Mouse (Mus musculus): Measurements from ENCODE around the gene Rb1. TPM values are rescaled to one million over a fixed set of nuclear protein-coding genes. Genes with fewer than 3 reads are reported as not detected.

The Rb1 gene
- polyA plus RNA-seq, 1 experiment from 2014 or later: 25.9 TPM

DNA sequence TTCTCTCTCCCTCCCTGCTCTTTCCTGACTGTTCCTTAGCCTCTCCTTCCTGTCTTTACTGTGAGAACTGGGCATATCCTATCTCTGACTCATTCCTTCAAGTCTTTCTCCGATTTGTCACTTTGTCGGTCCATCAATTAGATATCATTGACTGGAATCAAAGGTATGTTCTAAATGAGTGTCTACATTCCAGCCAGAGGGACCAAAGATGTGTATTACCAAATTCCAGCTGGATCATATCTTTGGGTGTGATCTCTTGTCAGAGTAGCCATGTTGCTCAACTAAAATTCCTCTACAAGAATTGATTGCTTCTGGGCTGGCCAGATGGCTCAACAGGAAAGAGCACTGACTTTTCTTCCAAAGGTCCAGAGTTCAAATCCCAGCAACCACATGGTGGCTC is 32.0 kb downstream of the Rb1 start:
- Histone ChIP-seq H3K9me3 (replicated peaks) (no peaks in the 10 kb centered on the region), H3K36me3 (peaks cover 36% of the 10 kb centered on the region), H3K4me3 (no peak overlapping the region), H3K4me1 (no peaks in the 10 kb centered on the region), H3K27ac (replicated peaks) (no peak overlapping the region), H3K27me3 (ENCODE audit: low read depth, poor library complexity, severe bottlenecking) (no peaks in the 10 kb centered on the region)
- WGBS: 97% methylated on average over 2 of the region's 2 CpGs
- DNase-seq (ENCODE audit: low spot score): no peak

GRCm38 (mm10) chr14:73292434-73292833 is 33.2 kb downstream of the Rb1 start:
- no peaks in the 10 kb centered on the region for H3K9me3 ChIP-seq (replicated peaks)
- H3K4me3 ChIP-seq: no peak overlapping the region
- H3K27me3 ChIP-seq (ENCODE audit: low read depth, poor library complexity, severe bottlenecking): no peaks in the 10 kb centered on the region
- no peak overlapping the region for H3K27ac ChIP-seq (replicated peaks)
- WGBS: 80% methylated on average over 1 of the region's 1 CpGs
- no peak for DNase-seq (ENCODE audit: low spot score)
- no peaks in the 10 kb centered on the region for H3K4me1 ChIP-seq
- H3K36me3 ChIP-seq: peaks cover 35% of the 10 kb centered on the region

DNA sequence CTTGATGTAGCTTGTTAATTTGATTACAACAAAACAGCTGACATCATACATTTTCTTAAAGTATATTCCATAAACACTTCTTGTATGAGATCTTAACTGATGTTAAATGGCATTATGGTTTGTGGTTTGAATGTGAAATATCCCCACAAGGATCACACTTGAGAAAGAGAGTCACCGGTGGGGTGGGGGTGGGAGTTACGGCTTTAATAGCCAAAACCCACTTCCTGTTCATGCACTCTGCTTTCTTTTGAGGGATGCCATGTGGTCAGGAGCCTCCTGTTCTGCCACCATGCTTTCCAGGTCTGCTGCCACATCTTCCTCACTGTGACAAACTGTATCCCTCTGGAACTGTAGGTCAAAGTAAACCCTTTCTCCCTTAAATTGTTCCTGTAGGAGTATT is 35.7 kb downstream of the Rb1 start:
- H3K9me3 ChIP-seq (replicated peaks): no peaks in the 10 kb centered on the region
- H3K4me3 ChIP-seq: no peak overlapping the region
- H3K4me1 ChIP-seq: no peaks in the 10 kb centered on the region
- no peaks in the 10 kb centered on the region for H3K27me3 ChIP-seq (ENCODE audit: low read depth, poor library complexity, severe bottlenecking)
- H3K27ac ChIP-seq (replicated peaks): no peak overlapping the region
- no peak for DNase-seq (ENCODE audit: low spot score)
- 84% methylated on average over 2 of the region's 2 CpGs for WGBS
- peaks cover 24% of the 10 kb centered on the region for H3K36me3 ChIP-seq

GRCm38 (mm10) chr14:73280996-73281395 is 44.6 kb downstream of the Rb1 start:
- Histone ChIP-seq H3K27ac (replicated peaks) (no peak overlapping the region), H3K27me3 (ENCODE audit: low read depth, poor library complexity, severe bottlenecking) (no peaks in the 10 kb centered on the region), H3K4me1 (peaks cover 10% of the 10 kb centered on the region), H3K36me3 (peaks cover 37% of the 10 kb centered on the region), H3K9me3 (replicated peaks) (no peaks in the 10 kb centered on the region), H3K4me3 (no peak overlapping the region)
- DNase-seq (ENCODE audit: low spot score): no peak
- WGBS: 16% methylated on average over 1 of the region's 1 CpGs

GRCm38 (mm10) chr14:73279096-73279495 is 46.5 kb downstream of the Rb1 start:
- Histone ChIP-seq H3K4me3 (no peak overlapping the region), H3K36me3 (peaks cover 33% of the 10 kb centered on the region), H3K27me3 (ENCODE audit: low read depth, poor library complexity, severe bottlenecking) (no peaks in the 10 kb centered on the region), H3K4me1 (peaks cover 14% of the 10 kb centered on the region), H3K27ac (replicated peaks) (no peak overlapping the region), H3K9me3 (replicated peaks) (no peaks in the 10 kb centered on the region)
- no peak for DNase-seq (ENCODE audit: low spot score)
- 88% methylated on average over 6 of the region's 6 CpGs for WGBS

GRCm38 (mm10) chr14:73271807-73272206 is 53.8 kb downstream of the Rb1 start:
- Histone ChIP-seq H3K4me3 (no peak overlapping the region), H3K4me1 (peaks cover 29% of the 10 kb centered on the region), H3K27ac (replicated peaks) (no peak overlapping the region), H3K36me3 (peaks cover 48% of the 10 kb centered on the region), H3K9me3 (replicated peaks) (no peaks in the 10 kb centered on the region), H3K27me3 (ENCODE audit: low read depth, poor library complexity, severe bottlenecking) (no peaks in the 10 kb centered on the region)
- 53% methylated on average over 5 of the region's 5 CpGs for WGBS
- DNase-seq (ENCODE audit: low spot score): no peak

DNA sequence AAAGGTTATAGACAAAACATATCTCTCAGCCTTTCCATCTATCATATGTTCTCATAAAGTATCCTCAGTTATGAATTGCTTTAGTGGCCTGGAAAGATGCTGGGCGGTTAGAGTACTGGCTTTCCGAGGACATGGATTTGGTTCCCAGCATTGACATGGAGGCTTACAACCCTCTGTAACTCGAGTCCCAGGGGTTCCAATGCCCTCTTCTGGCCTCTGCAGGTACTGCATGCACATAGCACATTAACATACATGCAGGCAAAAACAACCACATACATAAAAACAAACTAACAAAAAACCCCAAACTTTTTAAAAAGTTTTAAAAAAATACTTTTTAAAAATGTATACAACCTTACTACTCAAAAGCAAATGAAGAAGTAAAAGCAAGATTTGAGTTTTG is 59.5 kb downstream of the Rb1 start:
- Histone ChIP-seq H3K27me3 (ENCODE audit: low read depth, poor library complexity, severe bottlenecking) (no peaks in the 10 kb centered on the region), H3K4me1 (no peaks in the 10 kb centered on the region), H3K36me3 (peaks cover 83% of the 10 kb centered on the region), H3K4me3 (no peak overlapping the region), H3K27ac (replicated peaks) (no peak overlapping the region), H3K9me3 (replicated peaks) (peaks cover 12% of the 10 kb centered on the region; the same call in 1 of the 2 replicates)
- no peak for DNase-seq (ENCODE audit: low spot score)
- 92% methylated on average over 3 of the region's 3 CpGs for WGBS

DNA sequence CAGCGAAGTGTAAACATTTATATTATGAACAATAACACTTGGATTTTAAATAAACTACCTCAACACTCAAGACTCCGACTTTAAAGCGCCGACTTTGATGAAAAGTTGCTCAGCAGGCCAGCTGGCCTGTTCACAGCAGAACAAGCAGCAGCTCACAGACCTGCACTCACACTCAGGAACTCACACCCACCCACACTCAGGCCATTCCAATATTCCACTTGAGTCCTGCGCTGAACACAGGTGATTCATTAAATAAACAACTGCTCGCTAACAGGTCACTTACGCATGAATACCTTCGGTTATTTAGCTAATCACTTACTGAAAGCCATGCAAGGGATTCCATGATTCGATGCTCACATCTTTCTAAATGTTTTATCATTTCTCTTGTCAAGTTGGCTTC is 63.4 kb downstream of the Rb1 start:
- peaks cover 55% of the 10 kb centered on the region for H3K36me3 ChIP-seq
- H3K4me3 ChIP-seq: no peak overlapping the region
- H3K9me3 ChIP-seq (replicated peaks): peaks cover 12% of the 10 kb centered on the region; the same call in 1 of the 2 replicates
- no peaks in the 10 kb centered on the region for H3K27me3 ChIP-seq (ENCODE audit: low read depth, poor library complexity, severe bottlenecking)
- no peak for DNase-seq (ENCODE audit: low spot score)
- no peak overlapping the region for H3K27ac ChIP-seq (replicated peaks)
- no peaks in the 10 kb centered on the region for H3K4me1 ChIP-seq
- 96% methylated on average over 9 of the region's 9 CpGs for WGBS

GRCm38 (mm10) chr14:73258181-73258580 is 67.4 kb downstream of the Rb1 start:
- no peak for DNase-seq (ENCODE audit: low spot score)
- H3K4me3 ChIP-seq: no peak overlapping the region
- H3K4me1 ChIP-seq: peaks cover 16% of the 10 kb centered on the region
- H3K27me3 ChIP-seq (ENCODE audit: low read depth, poor library complexity, severe bottlenecking): no peaks in the 10 kb centered on the region
- H3K36me3 ChIP-seq: peaks cover 19% of the 10 kb centered on the region
- WGBS: 74% methylated on average over 4 of the region's 4 CpGs
- H3K9me3 ChIP-seq (replicated peaks): no peaks in the 10 kb centered on the region
- no peak overlapping the region for H3K27ac ChIP-seq (replicated peaks)

DNA sequence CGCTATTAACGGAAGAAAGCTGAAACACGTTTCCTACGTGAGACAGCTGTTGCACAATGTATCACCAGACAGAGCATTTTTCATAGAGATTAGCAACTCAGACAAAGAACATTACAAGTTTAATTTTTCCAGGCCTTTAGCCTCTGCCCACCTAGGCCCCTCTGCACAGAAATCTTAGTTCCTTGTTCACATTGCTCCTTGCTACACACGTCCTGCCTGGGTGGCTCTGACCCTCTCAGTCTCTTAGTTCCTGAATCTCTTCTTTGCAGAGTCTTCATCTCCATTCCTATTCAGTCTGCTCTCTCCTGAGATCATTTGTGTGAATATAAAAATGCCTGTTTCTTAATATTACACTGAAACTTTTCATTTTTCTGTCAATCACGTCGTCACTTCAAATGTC is 68.3 kb downstream of the Rb1 start:
- Histone ChIP-seq H3K27me3 (ENCODE audit: low read depth, poor library complexity, severe bottlenecking) (no peaks in the 10 kb centered on the region), H3K27ac (replicated peaks) (no peak overlapping the region), H3K4me1 (peaks cover 24% of the 10 kb centered on the region), H3K9me3 (replicated peaks) (no peaks in the 10 kb centered on the region), H3K4me3 (no peak overlapping the region), H3K36me3 (peaks cover 11% of the 10 kb centered on the region)
- no peak for DNase-seq (ENCODE audit: low spot score)
- WGBS: 86% methylated on average over 7 of the region's 7 CpGs

GRCm38 (mm10) chr14:73255426-73255970 is 70.1 kb downstream of the Rb1 start:
- no peak for DNase-seq (ENCODE audit: low spot score)
- 64% methylated on average over 3 of the region's 3 CpGs for WGBS
- H3K27ac ChIP-seq (replicated peaks): no peak overlapping the region
- H3K4me1 ChIP-seq: peaks cover 25% of the 10 kb centered on the region
- no peaks in the 10 kb centered on the region for H3K9me3 ChIP-seq (replicated peaks)
- H3K36me3 ChIP-seq: peaks cover 6% of the 10 kb centered on the region; the same call in 1 of the 2 replicates
- H3K4me3 ChIP-seq: no peak overlapping the region
- no peaks in the 10 kb centered on the region for H3K27me3 ChIP-seq (ENCODE audit: low read depth, poor library complexity, severe bottlenecking)

- Histone ChIP-seq H3K4me3 (no peak overlapping the region), H3K27ac (replicated peaks) (peak overlapping the region; percentile 39; the same call in 1 of the 2 replicates), H3K4me1 (peaks cover 25% of the 10 kb centered on the region), H3K9me3 (replicated peaks) (no peaks in the 10 kb centered on the region), H3K27me3 (ENCODE audit: low read depth, poor library complexity, severe bottlenecking) (no peaks in the 10 kb centered on the region), H3K36me3 (no peaks in the 10 kb centered on the region; the same call in 1 of the 2 replicates)
- DNase-seq (ENCODE audit: low spot score): no peak
- 75% methylated on average over 4 of the region's 4 CpGs for WGBS
Measured at GRCm38 (mm10) chr14:73254412-73254811, 71.2 kb downstream of the Rb1 start.

DNA sequence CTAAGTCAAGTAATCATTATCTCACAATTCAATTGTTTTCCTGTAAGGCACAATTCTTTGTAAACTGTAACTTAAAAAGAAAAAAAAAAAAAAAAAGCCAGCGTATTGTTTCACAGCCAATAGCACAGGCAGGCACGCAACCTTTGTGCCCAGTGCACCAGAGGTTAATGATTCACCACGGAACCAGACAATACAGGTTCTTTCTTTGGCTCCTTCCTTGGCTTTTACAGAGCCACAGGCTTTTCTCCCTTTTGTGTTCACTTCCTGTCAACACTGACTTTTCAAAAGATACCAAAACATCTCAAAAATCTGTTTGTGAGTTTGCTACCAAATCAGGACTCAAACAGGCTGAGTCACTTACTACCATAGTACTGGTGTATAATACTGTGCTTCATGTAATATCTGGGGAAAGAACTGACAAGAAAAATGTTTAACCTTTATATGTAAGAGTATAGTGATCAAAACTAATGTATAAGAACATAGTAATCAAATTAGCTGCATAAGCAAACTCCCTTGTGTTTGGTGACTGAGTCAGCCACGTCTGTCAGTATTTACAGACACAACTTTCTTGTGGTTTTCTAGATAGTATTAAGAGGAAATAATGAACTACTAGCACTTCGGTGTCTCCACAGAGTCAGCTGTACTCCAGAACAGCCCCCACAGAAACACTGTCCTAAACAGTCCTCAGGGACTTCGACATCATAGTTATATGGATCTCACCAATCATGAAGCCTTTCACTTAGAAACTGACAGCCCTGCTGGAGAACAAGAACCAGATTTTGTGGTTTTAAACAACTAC is 72.0 kb downstream of the Rb1 start:
- Histone ChIP-seq H3K4me1 (peaks cover 25% of the 10 kb centered on the region), H3K4me3 (no peak overlapping the region), H3K9me3 (replicated peaks) (no peaks in the 10 kb centered on the region), H3K36me3 (no peaks in the 10 kb centered on the region; the same call in 1 of the 2 replicates), H3K27ac (replicated peaks) (peak overlapping the region; percentile 46; the same call in 1 of the 2 replicates), H3K27me3 (ENCODE audit: low read depth, poor library complexity, severe bottlenecking) (no peaks in the 10 kb centered on the region)
- DNase-seq (ENCODE audit: low spot score): no peak
- WGBS: 53% methylated on average over 6 of the region's 6 CpGs
